Mouse (Mus musculus) neutrophil, adult 65 days (primary cell): ENCODE measurements around the gene Ass1. TPM values are rescaled to one million over a fixed set of nuclear protein-coding genes. Genes with fewer than 3 reads are reported as not detected.

ENCODE experiments used
- total RNA-seq: library from RNA; stranded (reverse); gene quantifications from 2 replicates; pipeline ENCODE4 v1.2.4, GENCODE M21; 2023

Gene Ass1
- 62.9 and 69.8 TPM in 2 replicates for total RNA-seq

GRCm38 (mm10) chr2:31469931-31470682 is at the start of gene Ass1:
TSS of gene Ass1 (plus strand) at chr2:31470207.

Other genes starting within 250 kb of the Ass1 start
- gene Ncs1, start 224.4 kb upstream of the Ass1 start, total RNA-seq: 0.16 and 0.27 TPM in 2 replicates
- gene Hmcn2, start 155.8 kb upstream of the Ass1 start, total RNA-seq: 0.54 and 0.69 TPM in 2 replicates
- 4.9 and 6.0 TPM in 2 replicates for gene Fubp3, start 102.4 kb downstream of the Ass1 start, total RNA-seq
- gene Prdm12, start 169.8 kb downstream of the Ass1 start, total RNA-seq: not detected in 2 replicates
- gene Exosc2, start 200.5 kb downstream of the Ass1 start, total RNA-seq: 10.6 and 13.5 TPM in 2 replicates
- 27.5 and 38.7 TPM in 2 replicates for gene Abl1, start 218.2 kb downstream of the Ass1 start, total RNA-seq